Mouse (Mus musculus) Patski (cell line): ENCODE data around the gene Gm2696. TPM values are rescaled to one million over a fixed set of nuclear protein-coding genes. Genes with fewer than 3 reads are reported as not detected.
"Not testable (repeated sequence)": the region's sequence is repeated elsewhere in the genome, so short reads cannot be mapped to it uniquely, and the experiment has no call there.

Experiments
- ATAC-seq: fragments of 100-300 bp; one replicate; pipeline ENCODE4 v1.8.0; 2021
- CTCF ChIA-PET: fragments of 350-600 bp; sonication (Branson Sonifier 250); formaldehyde crosslinking; loops from one replicate; lab custom pipeline; 2022; ENCODE audit warnings: inconsistent platforms; lab: Charles Lee
- POLR2A ChIA-PET: fragments of 350-600 bp; sonication (Branson Sonifier 250); formaldehyde crosslinking; loops from one replicate; lab custom pipeline; 2022; ENCODE audit warnings: antibody characterized with exemption, inconsistent platforms; lab: Charles Lee
- DNase-seq: peaks from one replicate; pipeline ENCODE4 v3.0.0-alpha.2; 2011; ENCODE audit warnings: low read depth, low spot score
- H3K27me3 ChIP-seq: fragments of 371-371 bp; one replicate; pipeline ENCODE4 v1.5.1; 2021
- CTCF ChIP-seq: fragments of 100-300 bp; IDR thresholded peaks from one replicate; pipeline ENCODE4 v1.5.1; 2021
- in situ Hi-C: fragments of 300-500 bp; cut with MboI; formaldehyde crosslinking; loops from 3 replicates; pipeline ENCODE4 v1.11.1; 2018; ENCODE audit warnings: low pct_unique_long_range_greater_than_20kb, mixed read lengths
- polyA plus RNA-seq: library from polyadenylated mRNA; unstranded; gene quantifications from one replicate; pipeline ENCODE4 v1.2.3, GENCODE M21; 2021

The Gm2696 gene
- not detected for polyA plus RNA-seq

- ChIA-PET POLR2A (no interaction called here), CTCF (interaction anchor here (0.9 kb wide), 1 partner anchor 187 kb away, joined by 3 read pairs; no protein-coding TSS in a partner anchor)
- DNase-seq (no peak), ATAC-seq (no peak)
- in situ Hi-C loops = no loop called here
- TF ChIP-seq CTCF = no peak
- peaks cover 17% of the 10 kb centered on the region for H3K27me3 ChIP-seq
These were observed at the start of gene Gm2696 for GRCm38 (mm10) chr10:77814382-77814781. Gene Gm2696, plus strand, starts transcription at chr10:77814682.

DNA sequence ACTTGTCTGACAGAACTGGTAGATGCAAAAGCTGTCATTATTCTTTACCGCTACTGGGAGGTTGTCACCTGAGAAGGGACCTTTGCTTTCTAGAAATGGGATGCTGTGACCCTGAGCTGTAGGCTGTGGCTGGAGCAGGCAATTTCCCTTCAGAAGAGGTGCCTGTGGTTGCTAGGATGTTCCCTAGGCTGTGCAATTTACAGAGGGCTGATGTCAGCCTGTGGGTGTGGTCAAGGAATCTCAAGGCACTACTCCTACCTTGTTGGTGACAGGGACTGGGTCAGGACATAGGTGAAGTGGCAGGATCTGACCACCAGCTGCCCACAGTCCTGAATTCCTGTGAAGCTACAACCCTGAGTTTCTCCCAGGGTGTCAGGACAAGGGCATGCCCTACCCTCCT is 44.8 kb upstream of the Gm2696 start:
- POLR2A ChIA-PET = no interaction called here
- DNase-seq = no peak
- in situ Hi-C loops = no loop called here
- H3K27me3 ChIP-seq = peaks cover 4% of the 10 kb centered on the region
- CTCF ChIA-PET = no interaction called here
- no peak for ATAC-seq
- TF ChIP-seq CTCF = no peak

DNA sequence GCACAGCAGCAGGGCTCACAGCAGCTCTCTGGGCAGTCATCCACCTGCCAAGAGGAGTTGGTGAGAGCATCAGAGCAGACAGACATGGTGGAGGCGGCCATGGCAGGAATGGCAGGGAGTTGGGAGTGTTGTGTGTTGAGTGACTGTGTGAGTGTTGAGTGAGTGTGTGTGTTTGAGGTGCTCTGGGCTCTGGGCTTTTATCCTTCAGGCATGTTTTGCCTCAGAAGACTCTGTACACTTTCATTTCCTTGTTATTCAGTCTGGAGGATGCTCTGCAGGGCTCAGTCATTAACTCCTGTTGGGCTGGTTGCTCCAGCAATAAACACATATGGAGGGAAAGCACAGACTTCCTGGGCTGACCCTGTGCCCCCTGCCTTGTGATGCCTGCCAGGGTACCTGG is 43.3 kb upstream of the Gm2696 start, which contains the start of gene Gm3238:
Gm3238 (minus strand) TSS at position 101 of the 400 bp plus-strand sequence.
- H3K27me3 ChIP-seq, in situ Hi-C loops, CTCF ChIA-PET, POLR2A ChIA-PET, ATAC-seq, DNase-seq: not testable (repeated sequence)

- ATAC-seq, DNase-seq, H3K27me3 ChIP-seq, POLR2A ChIA-PET, CTCF ChIA-PET, in situ Hi-C loops: not testable (repeated sequence)
These were observed 42.3 kb upstream of the Gm2696 start for GRCm38 (mm10) chr10:77772142-77772541.

DNA sequence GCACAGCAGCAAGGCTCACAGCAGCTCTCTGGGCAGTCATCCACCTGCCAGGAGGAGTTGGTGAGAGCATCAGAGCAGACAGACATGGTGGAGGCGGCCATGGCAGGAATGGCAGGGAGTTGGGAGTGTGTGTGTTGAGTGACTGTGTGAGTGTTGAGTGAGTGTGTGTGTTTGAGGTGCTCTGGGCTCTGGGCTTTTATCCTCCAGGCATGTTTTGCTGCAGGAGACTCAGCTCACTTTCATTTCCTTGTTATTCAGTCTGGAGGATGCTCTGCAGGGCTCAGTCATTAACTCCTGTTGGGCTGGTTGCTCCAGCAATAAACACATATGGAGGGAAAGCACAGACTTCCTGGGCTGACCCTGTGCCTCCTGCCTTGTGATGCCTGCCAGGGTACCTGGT is 37.6 kb upstream of the Gm2696 start, which contains the start of gene Gm7138:
Gm7138 (minus strand) TSS at position 101 of the 400 bp plus-strand sequence.
- ATAC-seq, CTCF ChIA-PET, H3K27me3 ChIP-seq: not testable (repeated sequence)

GRCm38 (mm10) chr10:77782442-77782841 is 32.0 kb upstream of the Gm2696 start, which contains the start of gene Gm3250:
Gene Gm3250, minus strand, starts transcription at chr10:77782542.
- in situ Hi-C loops, POLR2A ChIA-PET, H3K27me3 ChIP-seq, ATAC-seq, CTCF ChIA-PET, DNase-seq: not testable (repeated sequence)

More for the DNA sequence above, 37.6 kb upstream of the Gm2696 start, which contains the start of gene Gm7138:
- in situ Hi-C loops, POLR2A ChIA-PET, DNase-seq: not testable (repeated sequence)

GRCm38 (mm10) chr10:77783396-77783795 is 31.1 kb upstream of the Gm2696 start:
- ATAC-seq, in situ Hi-C loops, DNase-seq, CTCF ChIA-PET, POLR2A ChIA-PET, H3K27me3 ChIP-seq: not testable (repeated sequence)

GRCm38 (mm10) chr10:77787876-77788275 is 26.6 kb upstream of the Gm2696 start, which contains the start of gene Gm7137:
Gene Gm7137, minus strand, starts transcription at chr10:77788200.
- ATAC-seq, DNase-seq, H3K27me3 ChIP-seq, in situ Hi-C loops, POLR2A ChIA-PET, CTCF ChIA-PET: not testable (repeated sequence)

DNA sequence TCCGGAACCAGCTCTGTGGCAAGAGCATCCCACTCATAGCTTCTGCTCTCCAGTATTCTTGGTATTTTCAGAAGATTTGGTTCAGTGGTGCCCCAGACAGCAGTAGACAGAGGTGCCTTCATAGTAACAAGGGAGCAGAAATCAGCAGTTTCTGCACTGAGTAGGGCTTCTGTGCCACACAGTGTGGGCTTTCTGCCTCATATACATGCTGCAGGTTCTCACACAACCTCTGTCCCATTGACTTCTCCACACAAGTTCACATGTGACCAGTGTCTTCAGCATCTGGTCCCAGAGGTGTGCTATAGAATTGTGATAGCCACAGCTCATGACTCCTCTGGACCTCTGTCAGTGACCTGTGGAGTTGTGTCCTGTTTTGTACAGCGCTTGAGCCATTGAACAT is 25.9 kb upstream of the Gm2696 start:
- no peaks in the 10 kb centered on the region for H3K27me3 ChIP-seq
- ChIA-PET POLR2A (no interaction called here), CTCF (no interaction called here)
- DNase-seq = no peak
- no peak for ATAC-seq
- TF ChIP-seq CTCF = no peak
- in situ Hi-C loops = no loop called here

GRCm38 (mm10) chr10:77794976-77795375 is 19.5 kb upstream of the Gm2696 start, which contains the start of gene Gm9639:
Gene Gm9639, minus strand, starts transcription at chr10:77795076.
- peaks cover 12% of the 10 kb centered on the region for H3K27me3 ChIP-seq
- no peak for DNase-seq
- CTCF ChIA-PET = no interaction called here
- ATAC-seq = no peak
- POLR2A ChIA-PET = no interaction called here
- in situ Hi-C loops = no loop called here
- TF ChIP-seq CTCF = no peak

GRCm38 (mm10) chr10:77797677-77798076 is 16.8 kb upstream of the Gm2696 start:
- peaks cover 25% of the 10 kb centered on the region for H3K27me3 ChIP-seq
- ChIA-PET POLR2A (no interaction called here), CTCF (no interaction called here)
- DNase-seq (no peak), ATAC-seq (no peak)
- in situ Hi-C loops = no loop called here
- TF ChIP-seq CTCF = no peak

DNA sequence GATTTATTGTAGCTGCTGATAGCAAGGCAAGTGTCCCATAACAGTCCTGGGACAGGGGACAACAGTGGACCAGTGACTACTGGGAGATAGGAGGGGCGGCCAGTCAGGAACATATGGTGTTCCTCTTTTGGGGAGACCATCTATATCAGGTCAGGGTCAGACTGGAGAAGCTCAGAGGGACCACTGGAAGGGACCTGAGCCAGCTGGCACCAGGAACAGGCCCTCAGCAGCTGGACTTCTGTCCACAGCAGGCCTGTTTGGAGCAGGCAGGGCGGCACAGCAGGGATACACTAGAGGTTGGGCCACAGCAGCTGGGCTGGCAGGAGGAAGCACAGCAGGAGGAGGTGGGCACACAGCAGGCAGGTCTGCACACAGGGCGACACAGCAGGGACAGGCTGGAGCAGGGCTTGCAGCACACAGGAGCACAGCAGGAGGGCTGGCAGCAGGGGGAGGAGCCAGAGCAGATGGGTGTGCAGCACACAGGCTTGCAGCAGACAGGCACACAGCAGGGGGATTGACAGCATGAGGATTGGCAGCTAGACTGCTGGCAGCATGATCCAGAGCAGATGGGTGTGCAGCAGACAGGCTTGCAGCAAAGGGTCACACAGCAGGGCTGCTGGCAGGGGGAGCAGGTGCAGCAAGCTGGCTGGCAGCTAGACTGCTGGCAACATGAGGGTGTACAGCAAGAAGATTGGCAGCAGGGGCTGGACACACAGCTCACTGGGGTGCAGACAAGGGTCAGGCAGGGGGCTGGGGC is 16.1 kb upstream of the Gm2696 start:
- ATAC-seq, DNase-seq, CTCF ChIA-PET, in situ Hi-C loops, POLR2A ChIA-PET: not testable (repeated sequence)
- H3K27me3 ChIP-seq = peaks cover 25% of the 10 kb centered on the region
